Mouse (Mus musculus) G1E (cell line): ENCODE measurements around the gene Ppard.

ENCODE experiments used
- CTCF ChIP-seq: IDR thresholded peaks from 2 replicates; pipeline ENCODE4 v1.5.1; 2012; ENCODE audit warnings: low read depth, low read length, inconsistent platforms, mixed read lengths
- GATA1 ChIP-seq: IDR thresholded peaks from 2 replicates; pipeline ENCODE4 v1.6.1; 2012; ENCODE audit warnings: borderline replicate concordance, low read length, inconsistent platforms, mixed read lengths
- GATA2 ChIP-seq: IDR thresholded peaks from 2 replicates; pipeline ENCODE4 v1.6.1; 2012; ENCODE audit warnings: low read depth, low read length, inconsistent platforms, borderline replicate concordance
- POLR2AphosphoS5 ChIP-seq: IDR thresholded peaks from 2 replicates; pipeline ENCODE4 v1.6.1; 2012; ENCODE audit warnings: low read depth, low read length, inconsistent platforms; ENCODE audit not compliant: insufficient replicate concordance
- TAL1 ChIP-seq: conservative IDR thresholded peaks from 2 replicates; pipeline ENCODE4 v1.6.1; 2012; ENCODE audit warnings: low read depth, low read length, inconsistent platforms, mixed read lengths

DNA sequence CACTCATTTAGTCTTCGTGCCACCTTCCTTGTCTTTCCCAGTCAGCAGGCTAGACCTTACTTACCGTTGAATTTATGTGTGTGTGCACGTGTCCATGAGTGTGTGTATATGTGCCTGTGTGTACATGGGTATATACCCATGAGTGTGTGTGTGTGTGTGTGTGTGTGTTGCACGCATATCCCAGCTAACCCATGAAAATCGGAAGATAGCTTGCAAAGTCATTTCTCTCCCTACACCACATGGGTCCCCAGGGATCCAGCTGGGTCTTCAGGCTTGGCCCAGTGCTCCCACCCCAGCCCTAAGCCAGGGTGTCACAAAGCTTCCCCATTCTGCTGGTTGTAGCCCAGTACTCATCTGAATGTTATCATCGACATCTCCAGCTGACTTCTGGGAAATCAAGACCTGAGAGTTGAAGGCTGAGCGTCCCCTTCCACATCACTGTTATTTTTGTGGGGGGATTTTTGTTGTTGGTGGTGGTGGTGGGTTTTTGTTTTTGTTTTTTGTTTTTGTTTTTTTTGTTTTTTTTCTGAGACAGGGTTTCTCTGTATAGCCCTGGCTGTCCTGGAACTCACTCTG is 49.5 kb downstream of the Ppard start:
- no peak for TF ChIP-seq CTCF
- TF ChIP-seq GATA1, result no peak
- TF ChIP-seq TAL1, result no peak
- TF ChIP-seq POLR2AphosphoS5, result no peak
- TF ChIP-seq GATA2, result no peak
